Mouse (Mus musculus): ENCODE results near the gene Cdadc1. TPM values are rescaled to one million over a fixed set of nuclear protein-coding genes. Genes with fewer than 3 reads are reported as not detected.

Cdadc1 gene
- total RNA-seq (2021), result 10 to 100 TPM; 51.1 to 60.0 TPM
- long read RNA-seq, experiment 1, transcript Cdadc1-202 (10 exons, 2,202 nt), result major isoform, 25 of 48 reads
- long read RNA-seq, experiment 1, transcript Cdadc1-207 (5 exons, 2,579 nt), result minor isoform, 6 of 48 reads
- long read RNA-seq, experiment 1, partial matches to known transcripts, result 1 of 48 reads
- long read RNA-seq, experiment 1, other reads (novel, unspliced or antisense), result 12 of 48 reads
- long read RNA-seq, experiment 2, transcript Cdadc1-202 (10 exons, 2,202 nt), result major isoform, 42 of 78 reads
- long read RNA-seq, experiment 2, transcript Cdadc1-207 (5 exons, 2,579 nt), result minor isoform, 8 of 78 reads
- long read RNA-seq, experiment 2, partial matches to known transcripts, result 5 of 78 reads
- long read RNA-seq, experiment 2, other reads (novel, unspliced or antisense), result 15 of 78 reads

GRCm38 (mm10) chr14:59597398-59598259, at the start of gene Cdadc1:
Cdadc1 (minus strand) TSS chr14:59597959.
- DNase-seq (ENCODE audit: low spot score in 2 of 2), result peak; percentile 97 to 99

GRCm38 (mm10) chr14:59646826-59647697, 49.3 kb upstream of the Cdadc1 start:
- peak in 1 of 2 experiments; percentile 9 for DNase-seq (ENCODE audit: low spot score in 2 of 2)

GRCm38 (mm10) chr14:59644896-59645295, 47.1 kb upstream of the Cdadc1 start:
- DNase-seq (ENCODE audit: low spot score in 2 of 2), result no peak

- DNase-seq (ENCODE audit: low spot score in 2 of 2), result no peak
Measured at GRCm38 (mm10) chr14:59644166-59644565, 46.4 kb upstream of the Cdadc1 start.

GRCm38 (mm10) chr14:59643582-59643981, 45.8 kb upstream of the Cdadc1 start:
- DNase-seq (ENCODE audit: low spot score in 2 of 2), result no peak

- no peak for DNase-seq (ENCODE audit: low spot score in 2 of 2)
Measured at GRCm38 (mm10) chr14:59641856-59642255, 44.1 kb upstream of the Cdadc1 start.

GRCm38 (mm10) chr14:59638906-59639703, 41.3 kb upstream of the Cdadc1 start:
- no peak for DNase-seq (ENCODE audit: low spot score in 2 of 2)

GRCm38 (mm10) chr14:59633988-59634387, 36.2 kb upstream of the Cdadc1 start:
- DNase-seq (ENCODE audit: low spot score in 2 of 2), result no peak

- DNase-seq (ENCODE audit: low spot score in 2 of 2), result no peak
Measured at GRCm38 (mm10) chr14:59633295-59633898, 35.6 kb upstream of the Cdadc1 start.

GRCm38 (mm10) chr14:59632067-59632466, 34.3 kb upstream of the Cdadc1 start:
- DNase-seq (ENCODE audit: low spot score in 2 of 2), result no peak

GRCm38 (mm10) chr14:59630096-59630495, 32.3 kb upstream of the Cdadc1 start:
- no peak for DNase-seq (ENCODE audit: low spot score in 2 of 2)

- no peak for DNase-seq (ENCODE audit: low spot score in 2 of 2)
Measured at GRCm38 (mm10) chr14:59629308-59629707, 31.5 kb upstream of the Cdadc1 start.

GRCm38 (mm10) chr14:59627823-59628222, 30.1 kb upstream of the Cdadc1 start:
- peak; percentile 34 to 55 for DNase-seq (ENCODE audit: low spot score in 2 of 2)

- peak in 1 of 2 experiments; percentile 29 for DNase-seq (ENCODE audit: low spot score in 2 of 2)
Measured at GRCm38 (mm10) chr14:59627142-59627680, 29.5 kb upstream of the Cdadc1 start.

GRCm38 (mm10) chr14:59626711-59627110, 29.0 kb upstream of the Cdadc1 start:
- DNase-seq (ENCODE audit: low spot score in 2 of 2), result no peak

- DNase-seq (ENCODE audit: low spot score in 2 of 2), result peak in 1 of 2 experiments; percentile 14
Measured at GRCm38 (mm10) chr14:59625806-59626364, 28.1 kb upstream of the Cdadc1 start.

- DNase-seq (ENCODE audit: low spot score in 2 of 2), result peak; percentile 64 to 65
Measured at GRCm38 (mm10) chr14:59625158-59625805, 27.5 kb upstream of the Cdadc1 start, which contains the start of gene Shisa2. Shisa2 (plus strand) TSS chr14:59625308.

- no peak for DNase-seq (ENCODE audit: low spot score in 2 of 2)
Measured at GRCm38 (mm10) chr14:59624326-59624885, 26.6 kb upstream of the Cdadc1 start.

Measured in layer of hippocampus, postnatal 14 days (tissue).